Mouse (Mus musculus) ovary, postnatal 36 days (tissue): ENCODE measurements at regions not wholly inside any gene's neighbourhood (a gene's known extent, or its start where the extent isn't known, plus 50 kb on each side); places are given as distances from the start of the nearest gene placed in this dataset.

Source experiments
- DNase-seq: peaks from one replicate; pipeline ENCODE4 v3.0.0; 2022; ENCODE audit warnings: low spot score, mixed read lengths

DNA sequence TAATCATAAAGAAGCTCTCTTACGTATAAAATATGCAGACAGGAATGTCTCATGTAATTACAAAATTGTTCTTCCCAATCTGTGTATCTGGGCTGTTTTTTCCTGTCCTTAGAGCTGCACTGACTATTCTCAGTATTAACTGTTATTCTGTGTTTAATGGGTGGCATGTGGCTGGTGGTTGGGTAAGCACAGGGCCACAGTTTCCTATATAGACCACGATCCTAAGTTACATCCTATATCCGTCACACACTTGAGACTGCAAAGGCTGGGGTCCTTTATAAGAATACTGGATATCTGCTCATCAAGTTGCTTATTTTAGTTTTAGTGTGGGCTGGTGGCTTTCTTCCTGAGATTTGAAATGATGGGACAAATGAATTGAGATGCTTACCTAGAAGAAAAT, 159.0 kb downstream of the Sox4 start:
- DNase-seq: no peak

DNA sequence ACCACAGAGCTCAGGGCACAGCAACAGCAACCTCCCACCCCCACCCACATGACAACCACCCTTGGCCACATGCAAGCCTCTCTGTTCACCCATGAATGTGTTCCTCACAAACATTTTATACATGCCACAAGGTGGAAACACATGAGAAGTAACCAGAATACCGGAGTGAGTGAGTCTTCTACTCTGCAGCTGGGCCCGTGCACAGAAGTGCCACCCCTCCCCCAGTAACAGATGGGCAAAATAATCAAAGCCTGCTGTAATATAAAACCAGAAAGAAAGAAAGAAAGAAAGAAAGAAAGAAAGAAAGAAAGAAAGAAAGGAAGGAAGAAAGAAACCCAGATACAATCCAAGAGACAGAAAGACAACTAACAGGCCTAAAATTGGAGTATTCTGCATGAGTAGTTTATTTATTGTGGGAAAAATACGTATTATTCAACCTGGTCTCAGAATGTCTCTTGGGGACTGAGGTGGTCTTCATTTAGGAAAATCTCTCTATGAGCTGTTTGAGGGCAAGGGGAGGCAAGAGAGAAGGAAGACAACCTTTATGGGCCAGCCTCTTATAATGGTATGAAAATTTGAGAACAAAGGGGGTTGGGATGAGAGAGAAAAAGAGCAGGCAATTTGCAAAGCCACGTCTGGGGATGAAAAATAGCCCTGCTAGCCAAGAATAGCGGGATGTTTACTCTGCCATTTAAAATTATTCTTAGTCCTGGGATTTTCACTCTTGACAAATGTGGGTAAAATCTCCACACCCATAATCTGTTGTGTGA, 160.2 kb downstream of the Sox4 start:
- no peak for DNase-seq

DNA sequence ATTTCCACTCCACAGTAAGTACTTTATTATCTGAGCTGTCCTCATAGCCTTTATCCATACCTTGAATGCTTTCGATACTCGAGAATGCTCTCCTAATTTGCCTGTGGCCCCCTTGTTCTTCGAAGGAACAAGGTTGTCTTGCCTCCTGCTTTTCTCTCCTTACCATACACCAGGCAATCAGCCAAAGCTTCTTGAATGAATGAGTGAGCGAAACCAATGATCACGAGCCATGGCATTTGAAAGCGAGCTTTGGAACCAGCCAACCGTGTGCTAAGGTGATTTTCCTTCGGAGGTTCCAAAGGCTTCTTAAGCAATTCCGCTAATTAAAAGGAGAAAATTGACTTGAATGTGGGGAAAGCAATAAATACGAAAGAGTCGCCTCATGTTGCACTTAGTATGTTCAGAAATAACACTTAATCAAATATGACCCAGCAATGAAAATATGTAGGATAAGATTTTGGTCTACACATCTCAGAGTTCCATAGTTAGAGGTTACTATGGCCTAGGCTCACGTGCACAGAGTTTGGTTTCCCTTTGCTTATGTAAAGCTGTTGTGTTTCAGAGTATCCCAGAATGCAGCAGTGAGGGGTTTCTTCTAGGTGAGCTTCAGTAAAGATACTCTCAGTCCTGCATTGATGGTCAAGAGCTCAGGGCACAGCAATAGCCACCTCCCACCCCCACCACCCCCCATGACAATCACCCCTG, 160.9 kb downstream of the Sox4 start:
- no peak for DNase-seq

DNA sequence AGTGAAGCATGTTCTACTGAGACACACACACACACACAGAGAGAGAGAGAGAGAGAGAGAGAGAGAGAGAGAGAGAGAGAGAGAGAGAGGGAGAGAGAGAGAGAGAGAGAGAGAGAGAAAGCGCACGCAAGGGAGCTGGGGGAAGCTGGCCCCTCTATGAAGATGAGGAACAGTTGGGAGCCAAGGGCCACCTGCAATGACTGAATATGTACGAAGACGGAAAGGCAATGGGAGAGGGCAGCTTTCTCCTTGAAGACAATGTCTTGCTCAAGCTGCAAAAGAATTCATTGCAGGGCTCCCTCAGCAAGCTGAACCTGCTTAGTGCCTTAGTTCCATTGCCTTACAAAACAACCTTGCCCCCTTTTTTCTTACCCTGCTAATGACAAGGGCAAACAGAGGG, 163.1 kb downstream of the Sox4 start:
- DNase-seq: no peak

DNA sequence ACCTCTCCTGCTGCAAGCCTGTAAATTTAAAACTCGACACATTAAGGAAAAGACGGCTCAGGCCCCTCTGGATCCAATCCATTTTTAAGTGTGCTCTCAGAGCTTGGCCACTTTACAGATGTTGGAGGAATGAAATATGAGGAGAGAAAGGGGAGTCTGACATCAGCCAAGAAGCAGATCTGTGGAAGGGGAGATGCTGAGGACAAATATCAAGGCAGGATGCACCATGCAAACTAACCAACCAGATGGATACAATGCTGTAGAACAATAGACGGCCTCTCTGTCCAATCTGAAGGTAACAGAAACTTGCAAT, 166.2 kb downstream of the Sox4 start:
- no peak for DNase-seq

DNA sequence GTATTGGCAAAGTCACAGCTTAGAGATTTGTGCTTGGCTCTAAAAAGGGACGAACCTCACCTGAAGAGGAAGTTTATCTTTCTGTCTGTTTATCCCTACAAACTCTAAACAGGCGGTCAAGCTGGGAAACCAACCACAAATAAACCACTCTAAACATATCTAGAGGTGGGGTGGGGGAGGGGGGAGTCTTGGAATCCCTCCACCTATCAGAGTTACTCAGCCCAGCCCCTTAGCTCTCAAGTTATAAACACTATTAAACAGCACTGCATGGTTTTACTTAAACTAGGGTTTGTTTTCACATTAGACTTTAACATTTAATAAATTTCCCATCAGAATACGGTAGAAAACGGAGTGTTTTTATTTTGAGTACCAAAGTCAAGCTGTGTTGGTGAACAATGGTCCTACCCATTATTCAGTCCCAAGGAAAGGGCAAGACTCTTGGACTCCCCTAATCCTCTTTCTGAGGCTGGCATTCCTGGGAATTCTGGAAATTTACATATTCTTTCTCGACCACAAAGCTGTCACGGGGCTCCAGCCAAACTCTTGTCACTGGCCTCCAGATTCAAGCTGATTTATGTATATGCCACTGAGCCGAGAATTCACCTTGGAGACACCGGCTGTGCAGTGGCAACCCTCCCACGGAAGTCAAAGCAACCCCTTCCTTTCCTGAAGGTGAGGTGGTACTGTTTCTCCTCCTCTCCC, 166.7 kb downstream of the Sox4 start:
- DNase-seq: no peak

DNA sequence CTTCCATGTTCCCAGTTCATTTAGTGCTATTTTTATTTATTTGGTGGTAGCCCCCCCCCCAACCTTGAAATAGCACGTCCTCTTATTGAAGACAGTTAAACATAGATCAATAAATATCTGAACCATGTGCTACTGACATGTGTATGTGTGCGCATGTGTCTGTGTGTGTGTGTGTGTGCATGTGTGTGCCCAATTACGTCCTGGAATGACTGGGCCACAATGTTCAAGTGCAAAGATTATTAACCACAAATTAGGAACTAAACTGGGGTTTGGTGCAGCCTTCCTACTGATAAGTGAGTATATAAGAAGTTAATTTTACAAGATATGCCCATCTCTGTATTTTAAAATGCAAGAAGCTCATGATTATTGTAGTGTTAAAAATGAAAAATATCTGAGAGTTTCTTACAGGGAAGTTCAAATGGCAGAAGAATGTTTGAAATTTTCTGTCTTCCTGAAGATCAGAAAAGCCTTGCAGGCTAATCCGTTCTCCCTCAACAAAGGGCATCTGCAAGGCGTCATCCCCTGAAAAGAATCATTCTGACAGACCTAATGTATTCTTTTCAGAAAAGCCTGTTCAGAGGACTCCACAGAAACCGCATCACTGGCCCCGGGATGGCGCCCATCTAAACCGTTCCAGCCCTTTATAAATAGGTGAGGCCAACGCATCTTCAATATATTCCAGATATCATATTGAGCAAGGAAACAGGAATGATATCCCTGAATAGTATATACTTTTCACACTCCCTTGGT, 170.8 kb downstream of the Sox4 start:
- DNase-seq: no peak

DNA sequence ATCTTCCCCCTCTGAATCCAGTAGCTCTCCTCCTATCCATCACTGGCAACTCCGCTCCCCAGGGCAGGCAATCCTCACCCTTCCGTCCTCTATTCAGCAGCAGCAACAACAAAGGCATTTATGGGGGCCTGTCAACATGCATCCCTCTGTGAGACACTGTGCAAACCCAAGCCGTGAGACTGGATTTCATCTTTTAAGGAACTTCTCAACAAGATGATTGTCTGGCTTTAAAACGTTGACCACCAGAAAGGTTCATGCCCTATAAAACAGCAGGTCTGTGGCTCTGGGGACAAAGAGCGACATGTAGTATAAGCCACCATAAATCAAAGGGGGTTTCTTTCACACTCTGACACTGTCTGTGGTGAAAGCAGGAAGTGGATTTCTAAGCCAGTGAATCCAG, 171.4 kb downstream of the Sox4 start:
- no peak for DNase-seq

DNA sequence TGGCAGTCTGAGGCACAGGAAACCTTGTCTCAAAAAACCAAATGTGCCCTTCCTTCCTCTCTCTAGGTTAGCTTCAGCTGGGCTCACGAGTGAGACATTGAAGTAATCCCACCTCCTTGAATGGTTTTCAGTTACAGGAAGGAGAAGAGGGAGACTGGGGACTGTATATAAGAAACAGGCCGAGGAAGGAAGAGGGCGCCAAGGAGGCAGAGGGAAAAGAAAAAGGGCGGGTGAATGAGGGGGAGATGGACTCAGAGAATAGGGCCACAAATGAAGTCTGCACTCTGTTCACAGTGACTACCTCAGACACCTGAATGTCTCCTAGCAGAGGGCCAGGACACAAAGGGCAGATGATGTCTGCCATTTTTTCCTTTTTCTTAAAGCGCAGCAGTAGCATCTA, 171.9 kb downstream of the Sox4 start:
- DNase-seq: no peak

DNA sequence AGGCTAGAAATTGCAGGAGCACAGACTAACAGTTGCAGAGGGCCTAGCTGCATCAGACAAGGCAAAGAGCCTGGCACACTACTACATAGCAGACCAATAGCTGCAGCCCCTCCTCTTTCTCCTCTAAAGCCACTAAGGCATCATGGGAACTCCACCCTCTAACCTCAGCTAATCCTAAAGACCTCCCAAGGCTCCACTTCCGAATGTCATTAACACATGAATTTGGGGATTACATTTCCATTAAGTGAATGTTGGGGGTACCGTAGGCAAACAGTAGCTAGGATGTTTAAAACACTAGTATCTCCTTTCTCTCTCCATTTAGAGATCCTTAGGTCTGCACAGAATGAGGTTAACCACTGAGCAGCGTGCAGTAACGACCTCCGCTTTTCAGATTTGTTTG, 173.1 kb downstream of the Sox4 start:
- DNase-seq: no peak

DNA sequence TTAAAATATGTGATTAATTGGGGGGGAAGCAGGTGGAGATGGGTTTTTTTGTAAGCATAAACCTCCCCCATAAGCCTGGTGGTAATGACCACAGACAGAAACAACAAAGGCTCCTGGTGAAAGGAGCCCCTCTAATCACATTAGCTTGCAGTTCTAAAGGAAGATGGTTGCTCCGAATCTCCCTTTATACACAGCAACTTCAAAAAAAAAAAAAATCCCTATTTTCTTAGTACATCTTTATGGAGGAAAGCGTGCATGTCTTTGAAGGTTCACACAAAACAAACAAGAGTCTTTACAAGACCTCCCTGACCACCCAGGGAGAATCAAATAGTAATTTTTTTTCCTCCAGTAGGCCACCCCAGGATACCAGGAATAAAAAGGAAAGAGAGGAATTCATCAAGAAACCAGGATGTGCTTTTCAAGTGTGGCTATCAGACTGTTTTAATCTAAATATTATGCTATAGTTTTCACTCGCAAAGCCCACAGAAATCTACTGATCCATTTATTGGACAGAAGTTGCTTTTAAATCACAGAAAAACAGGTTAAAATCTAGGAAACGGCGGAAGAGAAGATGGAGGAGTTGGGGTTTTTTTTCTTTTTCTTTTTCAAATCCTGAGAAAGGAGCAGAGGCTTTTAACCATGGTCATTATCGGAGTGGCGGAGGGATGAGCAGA, 178.2 kb downstream of the Sox4 start:
- no peak for DNase-seq

DNA sequence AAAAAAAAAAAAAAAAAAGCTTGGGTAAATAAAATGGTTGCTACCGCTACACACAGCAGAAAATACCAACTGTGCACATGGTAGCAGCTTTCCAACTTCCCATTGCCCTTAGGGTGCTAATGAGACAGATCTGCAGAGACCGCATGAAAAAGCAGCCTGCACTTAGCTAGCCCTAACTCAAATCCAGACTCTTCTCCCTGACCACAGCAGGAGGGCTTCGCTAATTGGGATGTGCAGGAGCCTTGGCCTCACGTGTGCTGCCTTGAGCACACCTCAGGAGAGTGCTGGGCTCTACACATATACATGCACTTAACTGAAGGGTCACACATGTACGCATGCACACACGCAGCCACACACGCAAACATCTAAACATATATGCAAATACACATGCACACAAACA, 178.9 kb downstream of the Sox4 start:
- no peak for DNase-seq

DNA sequence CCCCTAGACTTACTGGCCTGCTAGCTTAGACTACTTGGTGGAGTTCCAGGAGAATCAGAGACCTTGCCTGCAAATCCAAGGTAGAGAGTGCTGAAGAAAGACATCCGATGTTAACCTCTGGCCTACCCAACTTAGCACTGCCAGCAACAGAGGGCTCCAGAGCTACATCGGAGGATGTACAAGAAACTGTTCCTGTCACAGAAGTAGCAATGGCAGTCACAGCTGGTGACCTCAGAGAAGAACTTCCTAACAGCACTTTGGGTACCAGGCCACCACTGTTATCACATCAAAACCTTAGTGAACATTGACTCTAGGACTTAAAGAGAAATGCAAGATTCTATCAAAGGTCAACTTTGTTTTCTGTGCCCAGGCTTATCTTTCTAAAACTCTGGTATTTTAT, 180.0 kb downstream of the Sox4 start:
- no peak for DNase-seq

DNA sequence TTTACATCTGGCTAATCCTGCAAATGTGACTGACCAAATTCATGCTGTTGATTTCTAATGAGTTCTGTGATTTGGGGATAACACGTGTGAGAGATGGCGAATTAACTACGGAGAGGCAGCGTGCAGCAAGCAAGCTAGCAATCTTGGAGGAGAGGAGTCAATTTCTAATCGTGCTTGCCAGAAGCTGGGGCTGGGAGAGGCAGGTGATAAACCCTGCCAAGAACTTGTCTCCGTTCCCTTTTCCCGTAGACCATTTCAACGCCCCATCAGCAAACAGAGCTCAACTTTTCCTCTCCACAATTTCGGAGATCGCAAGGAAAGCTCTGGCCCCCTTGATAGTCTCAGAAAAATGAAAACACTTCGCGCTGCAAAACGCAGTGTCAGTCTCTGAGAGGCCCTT, 183.0 kb downstream of the Sox4 start:
- DNase-seq: no peak

DNA sequence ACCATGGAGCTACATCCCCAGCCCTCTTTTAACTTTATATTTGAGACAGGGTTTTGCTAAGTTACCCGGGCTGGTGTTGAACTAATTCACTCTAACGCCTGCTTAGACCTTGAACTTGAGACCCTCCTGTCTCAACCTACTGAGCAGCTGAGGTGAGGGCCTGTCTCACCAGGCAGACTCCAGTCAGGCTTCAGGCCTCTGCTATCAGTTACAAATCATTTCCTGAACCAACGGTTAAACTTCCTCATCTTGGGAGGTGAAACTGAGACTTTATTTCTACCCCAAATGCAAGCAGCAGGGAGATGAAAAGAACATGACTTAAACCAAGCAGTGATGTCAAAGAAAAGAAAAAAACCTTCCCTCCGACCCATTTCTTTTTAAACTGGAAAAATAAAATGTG, 183.5 kb downstream of the Sox4 start:
- no peak for DNase-seq

DNA sequence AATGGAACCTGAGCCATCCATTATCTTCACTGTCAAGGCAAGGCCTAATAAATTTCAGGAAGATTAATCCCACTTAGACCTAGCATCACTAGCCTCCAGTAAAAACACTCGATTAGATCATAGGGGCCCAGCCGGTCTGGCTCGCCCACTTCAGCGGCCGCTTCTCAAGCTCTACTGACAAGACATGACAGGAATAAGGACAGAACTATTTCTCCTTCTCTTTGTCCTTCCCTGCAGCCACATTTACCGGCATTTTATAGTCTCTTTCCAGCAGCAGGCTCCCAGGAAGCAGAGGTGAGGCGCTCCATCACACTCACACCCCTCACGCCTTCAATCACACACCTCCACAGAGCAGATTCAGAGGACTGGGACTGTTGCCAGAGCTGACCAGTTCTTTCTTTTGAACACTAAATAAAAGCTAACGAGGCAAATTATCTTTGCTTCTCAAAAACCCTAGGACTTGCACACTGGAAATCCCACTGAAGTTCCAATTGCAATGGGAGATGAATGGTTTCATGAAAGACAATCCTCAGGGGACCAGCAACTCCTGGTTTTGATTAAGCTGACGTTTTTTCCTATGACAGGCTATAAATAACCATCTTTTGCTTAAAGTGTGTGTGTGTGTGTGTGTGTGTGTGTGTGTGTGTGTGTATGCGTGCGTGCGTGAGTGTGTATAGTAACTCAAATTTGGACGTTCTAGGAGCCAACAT, 184.6 kb downstream of the Sox4 start:
- no peak for DNase-seq

DNA sequence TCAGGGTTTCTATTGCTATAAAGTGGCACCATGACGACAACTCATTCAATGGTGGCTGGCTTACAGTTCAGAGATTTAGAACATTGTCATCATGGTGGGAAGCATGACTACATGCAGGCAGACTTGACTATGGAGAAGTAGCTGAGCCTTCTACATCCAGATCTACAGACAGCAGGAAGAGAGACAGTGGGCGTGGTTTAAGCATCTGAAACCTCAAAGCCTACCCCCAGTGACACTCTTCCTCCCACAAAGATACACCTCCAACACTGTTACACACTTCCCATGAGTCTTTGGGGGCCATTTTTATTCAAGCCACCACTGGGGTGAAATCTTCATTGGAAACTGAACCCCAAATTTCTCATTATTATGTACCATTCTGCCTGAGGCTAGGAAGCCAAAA, 191.0 kb downstream of the Sox4 start:
- DNase-seq: no peak

DNA sequence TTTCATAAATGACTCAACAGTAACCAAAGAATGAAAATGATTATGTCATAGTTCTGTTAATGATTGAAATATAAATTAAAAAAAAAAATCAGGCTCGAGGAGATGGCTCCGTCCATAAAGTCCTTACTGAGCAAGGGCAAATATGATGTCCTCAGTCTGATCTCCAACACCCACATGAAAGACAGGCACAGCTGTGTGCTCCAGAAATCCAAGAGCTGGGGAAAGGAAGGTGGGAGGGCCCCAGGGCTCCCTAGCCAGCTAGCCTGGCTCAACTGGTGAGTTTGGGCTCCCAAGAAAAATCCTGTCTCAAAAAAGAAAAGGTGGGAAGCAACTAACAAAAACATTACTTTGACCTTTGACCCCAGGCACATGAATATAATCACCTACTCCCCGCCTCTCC, 194.5 kb downstream of the Sox4 start:
- DNase-seq: no peak

DNA sequence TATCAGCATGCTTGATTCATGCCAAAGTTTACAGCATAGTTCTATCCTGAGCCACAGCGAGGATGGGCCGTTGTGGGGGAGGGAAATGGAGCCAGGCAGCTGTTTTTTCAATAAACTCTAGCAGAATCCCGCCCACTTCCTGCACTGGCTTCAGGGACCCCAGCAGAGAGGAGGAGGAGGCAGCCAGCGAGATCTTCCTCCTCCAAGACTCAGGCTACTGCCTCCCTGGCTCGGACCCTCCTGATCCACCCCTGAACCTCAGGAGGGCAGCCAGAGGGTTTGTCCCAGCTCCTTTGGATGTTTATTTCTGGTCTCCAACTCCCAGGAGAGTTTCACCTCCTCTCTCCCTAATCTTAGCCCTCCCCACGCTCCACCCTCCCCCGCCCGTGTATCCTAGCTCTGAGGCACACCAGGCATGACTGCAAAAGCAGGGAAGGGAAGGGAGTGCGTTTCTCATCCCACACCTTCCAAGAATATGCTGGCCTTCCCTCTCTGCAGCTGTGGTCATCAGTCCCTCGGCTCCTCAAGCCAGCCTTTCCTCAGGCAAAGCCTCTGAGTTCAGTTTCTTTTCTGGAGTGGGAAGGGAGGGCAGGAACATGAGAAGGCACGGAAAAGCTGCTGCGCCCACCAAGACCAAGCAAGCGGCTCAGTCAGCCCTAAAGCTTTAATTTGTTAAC, 195.5 kb downstream of the Sox4 start:
- peak; percentile 69 for DNase-seq

DNA sequence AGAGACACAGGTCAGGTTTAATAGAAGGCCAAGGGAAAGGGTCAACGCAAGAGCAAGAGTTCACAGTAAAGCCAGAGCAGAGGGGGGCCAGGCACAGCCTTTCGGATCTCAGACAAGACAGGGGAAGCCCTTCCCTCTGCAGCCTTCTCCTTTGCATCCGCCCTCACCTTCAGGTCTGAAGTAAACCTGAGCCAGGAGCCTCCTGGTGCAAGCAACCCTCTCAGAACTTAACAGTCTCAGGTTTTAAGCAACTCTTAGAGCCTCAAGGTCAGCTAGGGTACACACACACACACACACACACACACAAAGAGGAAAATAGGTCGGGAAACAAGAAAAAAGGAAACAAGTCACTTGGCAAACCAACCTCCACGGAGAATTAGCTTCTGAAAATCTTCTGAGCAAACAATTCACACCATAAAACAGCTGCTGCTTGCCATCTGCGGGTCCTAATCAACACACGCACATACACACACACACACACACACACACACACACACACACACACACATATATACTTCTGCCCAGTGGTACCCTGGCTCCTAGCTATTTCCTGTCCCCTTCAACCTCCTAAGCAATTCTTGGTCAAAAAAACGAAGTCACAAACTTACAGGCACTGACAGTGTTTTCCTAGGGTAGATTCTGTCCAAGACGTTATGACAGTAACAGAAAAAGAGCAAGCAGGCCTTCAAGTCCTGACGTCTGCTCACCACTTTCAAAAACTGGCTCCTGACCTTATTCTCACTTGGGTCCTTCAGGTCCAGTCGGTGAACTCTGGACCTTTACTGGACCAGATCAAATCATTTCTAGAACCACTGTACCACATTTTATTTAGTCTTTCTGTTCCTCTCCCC, 196.4 kb downstream of the Sox4 start:
- no peak for DNase-seq
